Mouse (Mus musculus) thymus, adult 18-20 months (tissue): ENCODE data around the gene Lhfp.

Experiments
- DNase-seq, 2 experiments: peaks; one replicate each; pipeline ENCODE4 v3.0.0; 2022; ENCODE audit warnings: mixed read lengths in 2 of 2

Gene Lhfp

DNA sequence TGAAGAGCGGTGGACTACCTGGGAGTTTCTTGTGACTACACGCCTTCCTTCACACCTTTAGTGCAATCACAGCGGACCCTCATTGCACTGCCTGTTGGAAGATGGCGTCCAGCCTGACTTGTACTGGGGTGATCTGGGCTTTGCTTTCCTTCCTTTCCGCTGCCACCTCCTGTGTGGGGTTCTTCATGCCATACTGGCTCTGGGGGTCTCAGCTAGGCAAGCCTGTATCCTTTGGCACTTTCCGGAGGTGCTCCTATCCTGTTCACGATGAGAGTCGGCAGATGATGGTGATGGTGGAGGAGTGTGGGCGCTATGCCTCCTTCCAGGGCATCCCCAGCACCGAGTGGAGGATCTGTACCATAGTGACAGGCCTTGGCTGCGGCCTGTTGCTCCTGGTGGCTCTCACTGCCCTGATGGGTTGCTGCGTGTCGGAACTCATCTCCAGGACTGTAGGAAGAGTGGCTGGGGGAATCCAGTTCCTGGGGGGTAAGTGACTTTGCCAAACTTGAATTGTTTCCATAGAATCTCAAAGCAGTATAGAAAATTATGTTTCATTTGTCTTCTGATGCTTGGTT is 2.0 kb downstream of the Lhfp start:
- DNase-seq, result no peak

- DNase-seq, result no peak
These were observed 2.9 kb downstream of the Lhfp start for GRCm38 (mm10) chr3:53044238-53044637.

GRCm38 (mm10) chr3:53044682-53045299 is 3.5 kb downstream of the Lhfp start:
- DNase-seq, result no peak

DNA sequence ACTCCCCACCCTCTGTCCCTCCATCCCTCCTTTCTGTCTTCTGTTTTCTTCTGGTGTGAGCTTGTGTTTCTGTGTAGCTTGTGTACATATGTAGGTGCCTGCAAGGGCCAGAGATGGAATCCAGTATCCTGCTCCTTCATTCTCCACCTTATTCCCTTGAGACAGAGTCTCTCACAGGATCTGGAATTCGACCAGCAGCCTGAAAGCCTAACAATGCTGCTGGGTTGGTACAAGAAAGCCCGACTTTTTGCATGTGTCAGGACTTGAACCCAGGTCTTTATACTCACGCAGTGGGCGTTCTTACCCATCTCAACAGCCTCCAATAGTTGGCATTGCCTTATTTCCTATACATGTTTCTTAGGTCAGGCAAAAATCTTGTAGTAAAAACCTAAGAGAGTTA is 4.4 kb downstream of the Lhfp start:
- no peak for DNase-seq

GRCm38 (mm10) chr3:53046371-53046770 is 5.0 kb downstream of the Lhfp start:
- no peak for DNase-seq

DNA sequence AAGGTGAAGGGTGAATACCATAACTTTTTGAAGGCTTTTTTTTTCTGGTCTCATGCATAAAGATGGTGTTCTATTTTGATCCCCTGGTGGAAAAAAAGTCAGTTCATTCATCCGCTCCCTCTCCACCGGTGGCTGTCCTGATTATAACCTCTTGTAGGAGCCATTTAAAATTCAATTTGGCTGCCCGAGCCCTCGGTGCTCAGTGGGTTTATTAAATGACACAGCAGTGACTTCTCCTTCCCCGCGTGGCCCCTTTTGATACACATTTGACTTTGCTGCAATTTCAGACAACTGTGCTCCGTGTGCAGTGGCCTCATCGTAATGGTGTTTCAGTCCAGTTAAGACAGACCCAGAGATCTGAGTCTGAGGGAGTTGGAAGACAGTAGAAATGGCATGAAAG is 11.1 kb downstream of the Lhfp start:
- DNase-seq, result no peak

- no peak for DNase-seq
These were observed 15.1 kb downstream of the Lhfp start for GRCm38 (mm10) chr3:53056430-53056829.

- DNase-seq, result no peak
These were observed 18.6 kb downstream of the Lhfp start for GRCm38 (mm10) chr3:53059959-53060358.

DNA sequence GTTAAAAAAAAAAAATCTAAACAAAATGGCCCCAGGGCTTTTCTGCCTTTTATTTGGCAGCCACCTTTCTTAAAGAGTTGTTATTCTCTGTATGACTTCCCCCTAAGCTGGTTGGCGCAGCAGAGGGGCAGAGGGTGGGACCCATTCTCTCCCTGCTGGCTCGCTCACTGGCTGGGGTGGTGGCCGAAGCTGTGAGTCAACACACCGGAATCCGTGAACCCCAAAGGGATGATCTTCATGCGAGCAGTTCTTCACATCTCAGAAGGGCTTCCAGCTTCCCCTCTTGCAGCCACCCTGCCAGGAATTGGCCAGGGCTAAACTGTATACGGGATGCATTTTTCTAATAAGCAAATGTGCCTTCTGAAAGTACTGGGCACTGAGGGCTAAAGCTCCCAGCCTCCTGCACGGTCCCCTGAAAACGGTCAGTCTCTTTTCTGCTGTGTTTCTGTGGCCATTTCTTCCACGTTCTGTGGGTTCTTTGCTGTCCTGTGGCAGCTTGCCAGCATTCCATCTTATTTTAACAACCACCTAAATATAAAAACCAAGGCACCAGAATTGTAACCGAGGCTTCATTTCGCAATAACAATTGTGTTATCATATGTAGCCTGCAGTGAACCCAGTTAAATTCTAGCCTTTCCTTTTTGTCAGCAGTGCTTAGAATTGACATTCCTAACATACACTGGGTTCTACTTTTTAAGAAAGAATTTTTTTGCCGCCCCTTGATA is 22.3 kb downstream of the Lhfp start:
- no peak for DNase-seq

DNA sequence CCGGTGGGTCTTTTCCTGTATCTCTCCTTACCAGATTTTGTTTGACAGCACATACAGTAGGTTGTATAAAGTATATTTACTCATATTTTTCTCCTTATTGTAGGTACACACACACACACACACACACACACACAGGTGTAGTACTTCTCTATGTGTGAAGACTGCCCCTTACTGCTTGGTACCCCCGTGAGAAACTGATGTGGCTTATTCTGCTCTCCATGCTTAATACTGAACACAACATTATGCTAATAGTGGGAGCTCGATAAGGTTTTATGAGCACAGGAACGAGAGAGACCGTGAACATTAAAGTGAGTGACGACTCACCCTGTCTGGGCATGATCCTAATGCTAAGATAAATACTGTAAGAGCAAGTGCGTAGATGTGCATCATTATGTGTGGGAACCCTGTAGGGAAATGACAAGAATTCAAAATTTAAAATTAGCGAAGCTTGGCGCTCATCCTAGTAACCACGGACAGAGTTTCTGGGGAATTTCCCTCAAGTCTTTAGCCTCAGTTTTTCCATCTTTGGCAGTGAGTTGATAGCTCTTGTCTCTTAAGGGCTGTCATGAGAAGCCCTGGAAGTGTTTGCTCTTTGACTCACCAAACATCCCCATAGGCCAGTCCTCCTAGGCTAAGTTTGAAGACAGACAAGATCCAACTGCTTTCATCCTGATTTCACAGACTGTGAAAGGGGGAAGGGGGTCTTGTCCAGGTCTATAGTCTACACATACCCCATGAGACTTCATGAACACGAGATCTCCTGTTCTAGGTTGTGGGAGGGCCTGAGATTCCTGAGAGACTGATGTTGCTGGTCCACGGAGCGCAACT is 24.2 kb downstream of the Lhfp start:
- DNase-seq, result no peak

- DNase-seq, result no peak
These were observed 24.7 kb downstream of the Lhfp start for GRCm38 (mm10) chr3:53066095-53066372.

DNA sequence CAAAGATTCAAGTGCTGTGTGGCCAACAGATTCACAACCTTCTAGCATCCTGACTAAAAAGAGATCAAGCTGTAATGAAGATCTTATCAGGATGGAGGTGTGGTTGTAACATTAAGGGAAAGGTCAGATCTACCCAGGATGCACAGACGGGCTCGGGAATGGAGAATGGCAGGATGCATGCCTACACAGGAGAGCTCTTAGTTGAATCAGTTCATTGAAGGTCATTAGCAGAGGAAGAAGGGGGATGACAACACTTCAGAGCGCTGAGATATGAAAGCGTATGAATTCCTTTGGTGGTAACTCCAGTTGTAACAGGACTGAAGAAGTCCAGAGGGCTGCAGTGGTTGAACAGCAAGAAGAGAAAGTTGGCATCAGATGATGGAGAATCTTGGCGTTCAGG is 27.1 kb downstream of the Lhfp start:
- DNase-seq, result no peak

DNA sequence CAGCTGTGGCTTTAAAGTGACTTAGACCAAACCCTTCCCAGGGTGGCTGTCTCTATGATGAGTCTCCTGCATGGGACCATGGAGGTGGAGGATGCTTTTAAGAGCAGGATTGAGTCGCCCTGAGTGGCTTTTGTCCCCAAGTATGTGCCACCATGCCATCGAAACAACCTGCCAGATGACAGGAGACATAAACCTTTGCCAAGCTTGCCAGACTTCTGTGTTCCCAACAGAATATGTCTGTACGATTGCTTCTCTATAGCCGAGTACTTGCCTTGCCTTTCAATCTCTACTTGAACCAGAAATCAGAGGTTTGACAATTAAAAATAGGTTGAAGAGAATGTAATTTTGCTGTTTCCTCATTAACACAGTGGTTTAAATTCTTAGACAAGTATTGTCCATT is 32.9 kb downstream of the Lhfp start:
- no peak for DNase-seq

DNA sequence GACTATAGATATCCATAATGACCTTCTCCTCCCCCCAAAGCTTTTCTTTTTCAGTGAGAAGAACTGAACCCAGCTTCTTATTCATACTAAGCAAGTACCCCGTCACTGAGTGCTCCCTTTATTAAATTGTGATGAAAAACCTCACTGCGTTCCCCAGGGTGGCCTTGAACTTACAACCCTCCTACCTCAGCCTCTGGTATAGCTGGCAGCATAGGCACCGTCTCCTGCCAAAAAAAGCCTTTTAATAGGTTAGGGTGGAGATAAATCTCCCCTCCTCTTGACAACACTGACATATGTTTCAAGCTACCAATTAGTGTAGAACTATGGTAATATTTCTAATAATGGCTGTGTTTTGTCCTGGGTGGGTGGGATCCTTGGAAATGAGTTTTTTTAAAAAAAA is 33.4 kb downstream of the Lhfp start:
- DNase-seq, result no peak

- DNase-seq, result no peak
These were observed 39.0 kb downstream of the Lhfp start for GRCm38 (mm10) chr3:53080286-53080685.

DNA sequence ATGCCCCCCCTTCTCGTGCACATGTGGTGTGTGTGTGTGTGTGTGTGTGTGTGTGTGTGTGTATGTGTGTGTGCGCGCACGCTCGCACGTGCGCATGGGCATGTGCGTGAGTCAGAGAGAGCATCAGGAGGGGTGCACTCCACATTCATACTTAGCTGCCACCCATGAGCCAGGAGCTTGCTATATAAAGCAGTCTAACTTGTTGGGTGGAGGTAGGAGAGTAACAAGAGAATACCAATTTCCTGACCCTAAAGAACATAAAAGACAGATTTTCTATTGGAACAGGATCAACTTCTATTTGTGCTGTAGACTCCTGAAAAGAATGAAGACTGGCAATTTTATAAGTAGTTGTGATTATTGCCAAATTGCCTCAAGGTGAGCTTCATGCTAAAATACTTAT is 39.4 kb downstream of the Lhfp start:
- DNase-seq, result no peak

DNA sequence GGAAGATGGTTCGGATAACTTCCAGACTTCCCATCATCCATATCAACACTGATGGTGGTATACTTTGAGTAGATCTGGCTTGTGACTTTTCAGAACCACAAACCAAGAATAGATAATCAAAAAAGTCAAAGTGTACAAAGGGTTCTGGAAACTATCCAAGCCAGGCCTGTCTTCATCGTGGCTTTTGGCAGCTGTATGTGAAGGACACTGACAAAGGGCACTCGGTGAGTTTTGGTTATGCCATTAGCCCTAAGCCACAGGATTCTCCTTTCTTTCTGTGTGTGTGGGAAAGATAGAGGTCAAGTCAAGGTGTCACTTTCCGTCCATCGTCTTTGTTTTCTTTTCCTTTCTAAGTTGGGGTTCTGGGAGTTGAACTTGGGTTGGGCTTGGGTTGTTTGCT is 42.4 kb downstream of the Lhfp start:
- DNase-seq, result no peak

- no peak for DNase-seq
These were observed 43.5 kb downstream of the Lhfp start for GRCm38 (mm10) chr3:53084806-53085205.

GRCm38 (mm10) chr3:53086481-53087155 is 45.3 kb downstream of the Lhfp start:
- DNase-seq, result no peak

DNA sequence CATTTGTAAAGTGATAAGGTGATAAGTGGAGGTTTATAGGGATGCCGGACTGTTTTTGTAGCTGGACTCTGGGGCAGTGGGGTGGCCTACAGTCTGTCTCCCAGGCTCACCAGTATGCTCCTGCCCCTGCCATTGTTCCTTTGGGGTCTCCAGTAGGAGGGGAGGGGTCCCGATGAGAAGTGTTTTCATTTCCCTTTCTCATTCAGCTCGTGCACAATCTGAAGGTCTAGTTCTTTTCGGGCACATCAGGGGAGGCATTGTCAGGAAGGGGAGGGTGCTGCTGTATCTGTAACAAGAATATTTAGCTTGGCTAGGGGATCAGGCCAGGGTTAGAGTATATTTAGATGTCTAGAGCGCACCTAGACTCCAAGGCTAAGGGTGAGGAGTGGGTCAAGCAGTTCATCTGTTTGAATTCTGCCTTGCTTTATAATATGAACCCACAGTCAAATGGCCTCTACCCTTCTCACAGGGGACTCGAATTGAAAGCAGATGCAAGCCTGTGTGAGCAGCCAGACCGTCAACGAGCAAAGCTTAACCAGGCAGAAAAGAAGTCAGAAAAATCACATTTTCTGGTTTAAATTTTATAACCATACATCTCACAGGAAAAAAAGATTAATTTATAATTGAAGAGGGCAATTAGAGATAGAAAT is 46.0 kb downstream of the Lhfp start:
- DNase-seq, result no peak

- DNase-seq, result no peak
These were observed 48.6 kb downstream of the Lhfp start for GRCm38 (mm10) chr3:53089921-53090320.

- DNase-seq, result no peak
These were observed 58.9 kb downstream of the Lhfp start for GRCm38 (mm10) chr3:53100210-53100609.

DNA sequence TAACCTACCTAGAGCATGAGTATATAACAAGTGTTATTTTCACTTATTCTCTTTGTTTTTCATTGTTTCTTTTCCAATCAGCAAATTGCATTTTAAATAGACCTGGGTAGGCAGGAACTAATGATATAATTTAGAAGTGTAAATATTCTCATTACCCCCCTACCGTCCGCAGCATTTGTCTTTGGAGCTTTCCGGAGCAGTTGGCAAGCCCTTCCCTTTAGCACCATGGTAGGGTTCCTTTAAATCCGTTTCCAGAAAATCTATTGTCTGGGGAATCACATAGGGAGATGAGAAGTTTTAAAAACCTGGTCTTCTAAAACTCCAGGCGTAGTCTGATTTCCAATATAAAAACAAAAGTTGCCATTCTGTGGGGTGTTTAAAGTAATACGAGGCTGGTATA is 59.5 kb downstream of the Lhfp start:
- DNase-seq, result no peak
